Mouse (Mus musculus): ENCODE measurements at regions not wholly inside any gene's neighbourhood (a gene's known extent, or its start where the extent isn't known, plus 50 kb on each side); places are given as distances from the start of the nearest gene placed in this dataset.

DNA sequence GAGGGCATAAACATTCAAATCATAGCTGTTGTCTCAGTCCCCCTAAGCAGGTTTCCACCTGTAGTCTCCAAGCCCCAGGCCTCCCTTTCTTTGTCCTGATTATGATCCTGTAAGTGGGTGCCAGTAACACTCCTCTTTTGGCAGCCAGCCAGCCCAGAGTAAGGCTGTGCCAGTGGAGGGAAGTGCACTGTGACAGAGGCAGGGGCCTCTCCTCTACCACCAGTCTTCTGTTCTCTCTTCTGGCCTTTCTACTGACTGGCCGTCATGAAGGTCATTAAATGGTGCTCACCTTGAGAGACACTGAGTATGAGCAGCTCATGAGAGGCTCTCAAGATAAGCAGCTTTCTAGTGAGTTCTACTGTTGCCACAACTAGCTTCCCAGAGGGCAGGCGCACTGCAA, 63.5 kb upstream of the Met start:
- ATAC-seq (replicated peaks; ENCODE audit: low read depth, poor library complexity, severe bottlenecking), result peak; percentile 84

DNA sequence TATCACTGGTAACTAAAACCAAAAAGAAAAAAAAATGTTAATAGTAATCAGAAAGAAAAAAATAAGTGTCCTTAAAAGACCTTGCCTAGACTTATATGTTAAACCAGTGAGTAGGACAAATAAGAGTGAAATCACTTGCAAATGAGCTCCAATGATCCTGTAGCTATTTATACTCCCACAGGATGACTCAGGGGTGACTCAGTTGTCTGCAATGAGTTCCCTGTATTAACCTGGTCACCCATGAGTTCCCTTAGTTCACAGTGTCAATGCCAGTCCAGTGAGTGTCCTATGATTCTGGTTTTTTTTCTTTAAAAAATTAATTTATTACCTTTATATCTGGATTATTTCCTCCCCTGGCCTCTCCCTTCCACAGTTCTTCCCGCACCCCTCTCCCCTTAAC, 55.5 kb upstream of the Met start:
- no peak for ATAC-seq (replicated peaks; ENCODE audit: low read depth, poor library complexity, severe bottlenecking)

GRCm38 (mm10) chr6:17409703-17410408, 53.7 kb upstream of the Met start:
- peak; percentile 96 for ATAC-seq (replicated peaks; ENCODE audit: low read depth, poor library complexity, severe bottlenecking)

GRCm38 (mm10) chr6:17410409-17410722, 53.2 kb upstream of the Met start:
- ATAC-seq (replicated peaks; ENCODE audit: low read depth, poor library complexity, severe bottlenecking), result peak; percentile 51

All from common myeloid progenitor, adult 5-6 weeks (primary cell).